Mouse (Mus musculus): ENCODE data around the gene 1500011B03Rik. TPM values are rescaled to one million over a fixed set of nuclear protein-coding genes. Genes with fewer than 3 reads are reported as not detected.

Gene 1500011B03Rik
- total and polyA plus RNA-seq, 2 experiments from 2014 or later: 31.3 to 37.2 TPM

GRCm38 (mm10) chr5:114794609-114795008 lies 28.7 kb downstream of the 1500011B03Rik start:
- TF ChIP-seq CTCF (IDR thresholded peaks at IDR 0.05; ENCODE audit: low read depth) (no peak), EP300 (IDR thresholded peaks at IDR 0.05; ENCODE audit: low read depth) (no peak)
- WGBS: 62% methylated on average over 4 of the region's 4 CpGs
- Histone ChIP-seq H3K4me1 (ENCODE audit: control insufficient read depth, insufficient read depth) (peaks cover 20% of the 10 kb centered on the region), H3K27me3 (ENCODE audit: control insufficient read depth, insufficient read depth, low read length) (no peaks in the 10 kb centered on the region), H3K9me3 (replicated peaks; ENCODE audit: control insufficient read depth, low read length) (no peaks in the 10 kb centered on the region), H3K9ac (replicated peaks; ENCODE audit: low read depth, low read length) (no peak overlapping the region), H3K27ac (ENCODE audit: low read depth) (no peak overlapping the region), H3K4me2 (ENCODE audit: low read depth, low read length) (no peak overlapping the region), H3K36me3 (replicated peaks; ENCODE audit: control insufficient read depth, insufficient read depth, low read length) (peaks cover 63% of the 10 kb centered on the region), H3K4me3 (ENCODE audit: low read depth, low read length) (no peak overlapping the region)
- DNase-seq (ENCODE audit: low spot score) (no peak), ATAC-seq (ENCODE audit: insufficient read depth, low read depth) (no peak; the same call in 1 of the 2 replicates)

- Histone ChIP-seq H3K36me3 (replicated peaks; ENCODE audit: control insufficient read depth, insufficient read depth, low read length) (peaks cover 65% of the 10 kb centered on the region), H3K27ac (ENCODE audit: low read depth) (no peak overlapping the region), H3K4me2 (ENCODE audit: low read depth, low read length) (no peak overlapping the region), H3K9ac (replicated peaks; ENCODE audit: low read depth, low read length) (no peak overlapping the region), H3K27me3 (ENCODE audit: control insufficient read depth, insufficient read depth, low read length) (no peaks in the 10 kb centered on the region), H3K4me3 (ENCODE audit: low read depth, low read length) (no peak overlapping the region), H3K4me1 (ENCODE audit: control insufficient read depth, insufficient read depth) (peaks cover 20% of the 10 kb centered on the region), H3K9me3 (replicated peaks; ENCODE audit: control insufficient read depth, low read length) (no peaks in the 10 kb centered on the region)
- ATAC-seq (ENCODE audit: insufficient read depth, low read depth): no peak
- no peak for DNase-seq (ENCODE audit: low spot score)
- TF ChIP-seq CTCF (IDR thresholded peaks at IDR 0.05; ENCODE audit: low read depth): no peak
- no peak for TF ChIP-seq EP300 (IDR thresholded peaks at IDR 0.05; ENCODE audit: low read depth)
- 65% methylated on average over 7 of the region's 7 CpGs for WGBS
Measured at GRCm38 (mm10) chr5:114793317-114793716, 30.0 kb downstream of the 1500011B03Rik start.

DNA sequence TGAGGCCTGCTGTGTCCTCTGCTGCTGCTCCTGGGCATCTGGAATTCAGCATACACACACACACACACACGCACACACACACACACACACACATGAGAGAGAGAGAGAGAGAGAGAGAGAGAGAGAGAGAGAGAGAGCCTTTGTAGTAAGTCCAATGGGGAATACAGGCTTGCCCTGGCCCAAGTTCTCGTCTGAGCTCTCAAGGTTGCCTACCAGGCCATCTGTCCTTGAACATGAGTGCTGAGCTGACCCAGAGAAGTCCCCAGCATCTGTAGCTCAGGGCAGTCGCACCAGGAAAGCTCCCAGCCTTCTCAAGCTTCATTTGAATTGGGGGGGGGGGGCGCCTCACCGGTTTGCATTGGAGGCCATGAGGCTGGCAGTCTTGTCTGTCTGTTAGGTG lies 38.1 kb downstream of the 1500011B03Rik start:
- no peak for DNase-seq (ENCODE audit: low spot score)
- no peaks in the 10 kb centered on the region for H3K9me3 ChIP-seq (replicated peaks; ENCODE audit: control insufficient read depth, low read length)
- H3K27me3 ChIP-seq (ENCODE audit: control insufficient read depth, insufficient read depth, low read length): no peaks in the 10 kb centered on the region
- ATAC-seq (ENCODE audit: insufficient read depth, low read depth): no peak
- no peak for TF ChIP-seq CTCF (IDR thresholded peaks at IDR 0.05; ENCODE audit: low read depth)
- TF ChIP-seq EP300 (IDR thresholded peaks at IDR 0.05; ENCODE audit: low read depth): no peak
- peaks cover 33% of the 10 kb centered on the region for H3K36me3 ChIP-seq (replicated peaks; ENCODE audit: control insufficient read depth, insufficient read depth, low read length)
- no peak overlapping the region for H3K9ac ChIP-seq (replicated peaks; ENCODE audit: low read depth, low read length)
- peak overlapping the region; percentile 76 for H3K27ac ChIP-seq (ENCODE audit: low read depth)
- peak overlapping the region; percentile 4; the same call in 1 of the 2 replicates for H3K4me2 ChIP-seq (ENCODE audit: low read depth, low read length)
- no peak overlapping the region for H3K4me3 ChIP-seq (ENCODE audit: low read depth, low read length)
- H3K4me1 ChIP-seq (ENCODE audit: control insufficient read depth, insufficient read depth): peaks cover 23% of the 10 kb centered on the region
- WGBS: 62% methylated on average over 5 of the region's 5 CpGs

GRCm38 (mm10) chr5:114784622-114785165 lies 38.6 kb downstream of the 1500011B03Rik start:
- Histone ChIP-seq H3K27ac (ENCODE audit: low read depth) (peak overlapping the region; percentile 76), H3K27me3 (ENCODE audit: control insufficient read depth, insufficient read depth, low read length) (no peaks in the 10 kb centered on the region), H3K4me2 (ENCODE audit: low read depth, low read length) (peak overlapping the region; percentile 13; the same call in 1 of the 2 replicates), H3K9me3 (replicated peaks; ENCODE audit: control insufficient read depth, low read length) (no peaks in the 10 kb centered on the region), H3K4me3 (ENCODE audit: low read depth, low read length) (no peak overlapping the region), H3K4me1 (ENCODE audit: control insufficient read depth, insufficient read depth) (peaks cover 23% of the 10 kb centered on the region), H3K36me3 (replicated peaks; ENCODE audit: control insufficient read depth, insufficient read depth, low read length) (peaks cover 33% of the 10 kb centered on the region), H3K9ac (replicated peaks; ENCODE audit: low read depth, low read length) (0 out of 2 replicates have a peak overlapping the region, but pooled peaks have one; percentile 11)
- DNase-seq (ENCODE audit: low spot score) (peak; percentile 44), ATAC-seq (ENCODE audit: insufficient read depth, low read depth) (peak; percentile 51)
- TF ChIP-seq EP300 (IDR thresholded peaks at IDR 0.05; ENCODE audit: low read depth) (no peak), CTCF (IDR thresholded peaks at IDR 0.05; ENCODE audit: low read depth) (no peak)
- WGBS: 27% methylated on average over 16 of the region's 16 CpGs

DNA sequence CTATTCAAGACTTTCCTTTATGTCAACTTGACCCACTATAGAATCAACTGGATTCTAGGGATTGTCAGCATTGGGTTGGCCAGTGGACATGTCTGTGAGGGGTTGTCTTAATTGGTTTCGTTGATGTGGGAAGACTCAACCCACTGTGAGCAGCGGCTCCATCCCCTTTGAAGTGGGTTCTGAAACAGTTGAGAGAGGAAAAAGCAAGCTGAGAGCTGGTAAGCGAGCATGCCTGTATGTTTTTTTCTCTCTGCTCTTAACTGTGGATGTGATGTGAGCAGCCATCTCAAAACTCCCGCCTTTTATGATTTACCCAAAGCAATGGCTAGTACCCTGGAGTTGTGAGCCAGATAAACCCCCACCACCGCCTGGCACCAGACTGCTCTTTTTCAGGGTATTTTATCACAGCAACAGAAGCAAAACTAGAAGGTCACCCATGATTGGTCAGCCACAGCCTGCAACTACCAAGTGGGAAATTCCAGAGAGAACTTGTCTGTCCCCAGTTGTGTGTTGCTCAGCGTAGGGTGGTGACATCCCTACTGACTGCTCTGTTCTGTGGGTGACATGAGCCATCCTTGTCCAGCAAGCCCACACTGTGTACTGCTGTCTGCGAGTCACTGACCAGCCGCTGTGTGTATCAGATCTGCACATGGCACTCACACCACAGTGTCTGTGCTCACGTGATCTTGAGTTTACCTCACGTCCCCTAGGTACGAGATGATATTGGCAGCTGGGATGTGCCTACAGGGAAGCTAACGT lies 39.7 kb downstream of the 1500011B03Rik start:
- no peaks in the 10 kb centered on the region for H3K9me3 ChIP-seq (replicated peaks; ENCODE audit: control insufficient read depth, low read length)
- H3K27me3 ChIP-seq (ENCODE audit: control insufficient read depth, insufficient read depth, low read length): no peaks in the 10 kb centered on the region
- H3K9ac ChIP-seq (replicated peaks; ENCODE audit: low read depth, low read length): no peak overlapping the region
- H3K36me3 ChIP-seq (replicated peaks; ENCODE audit: control insufficient read depth, insufficient read depth, low read length): peaks cover 24% of the 10 kb centered on the region
- H3K4me2 ChIP-seq (ENCODE audit: low read depth, low read length): no peak overlapping the region
- TF ChIP-seq EP300 (IDR thresholded peaks at IDR 0.05; ENCODE audit: low read depth) (no peak), CTCF (IDR thresholded peaks at IDR 0.05; ENCODE audit: low read depth) (no peak)
- no peak overlapping the region for H3K27ac ChIP-seq (ENCODE audit: low read depth)
- H3K4me1 ChIP-seq (ENCODE audit: control insufficient read depth, insufficient read depth): peaks cover 23% of the 10 kb centered on the region
- ATAC-seq (ENCODE audit: insufficient read depth, low read depth) (0 out of 2 replicates have a peak, but pooled peaks have one; percentile 36), DNase-seq (ENCODE audit: low spot score) (no peak)
- H3K4me3 ChIP-seq (ENCODE audit: low read depth, low read length): no peak overlapping the region
- WGBS: 69% methylated on average over 12 of the region's 12 CpGs

Data from heart, postnatal 0 days (tissue).